Mouse (Mus musculus) CD4-positive naive resting alpha-beta T cell, adult 57 days (primary cell): ENCODE data around the gene Prss43. TPM values are rescaled to one million over a fixed set of nuclear protein-coding genes. Genes with fewer than 3 reads are reported as not detected.

Source experiments
- total RNA-seq: library from RNA; stranded (reverse); gene quantifications from one replicate; pipeline ENCODE4 v1.2.4, GENCODE M21; 2023

Gene Prss43
- not detected for total RNA-seq

DNA sequence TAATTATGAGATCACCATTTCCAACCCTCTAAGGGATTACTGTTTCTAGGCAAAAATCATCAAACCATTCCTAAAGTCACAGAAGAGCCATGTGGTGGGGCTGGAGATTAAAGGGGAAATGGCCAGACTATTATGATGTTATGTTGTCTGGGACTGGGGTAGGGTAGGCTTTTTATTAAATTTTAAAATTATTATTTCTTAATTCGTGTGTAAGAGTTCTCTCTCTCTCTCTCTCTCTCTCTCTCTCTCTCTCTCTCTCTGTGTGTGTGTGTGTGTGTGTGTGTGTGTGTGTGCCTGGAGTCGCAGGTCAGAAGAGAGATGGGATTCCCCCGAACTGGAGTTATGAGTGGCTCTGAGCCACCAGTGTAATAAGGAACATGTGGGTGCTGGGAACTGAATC is at the start of gene Prss43:
Gene Prss43, plus strand, starts transcription at position 301 of the 400 bp plus-strand sequence.

GRCm38 (mm10) chr9:110797866-110798265 is 28.6 kb upstream of the Prss43 start, which contains the start of gene Prss42:
Gene Prss42, plus strand, starts transcription at chr9:110798166.

GRCm38 (mm10) chr9:110813789-110814188 is 12.7 kb upstream of the Prss43 start, which contains the start of gene Prss44:
Gene Prss44, plus strand, starts transcription at chr9:110813994.

DNA sequence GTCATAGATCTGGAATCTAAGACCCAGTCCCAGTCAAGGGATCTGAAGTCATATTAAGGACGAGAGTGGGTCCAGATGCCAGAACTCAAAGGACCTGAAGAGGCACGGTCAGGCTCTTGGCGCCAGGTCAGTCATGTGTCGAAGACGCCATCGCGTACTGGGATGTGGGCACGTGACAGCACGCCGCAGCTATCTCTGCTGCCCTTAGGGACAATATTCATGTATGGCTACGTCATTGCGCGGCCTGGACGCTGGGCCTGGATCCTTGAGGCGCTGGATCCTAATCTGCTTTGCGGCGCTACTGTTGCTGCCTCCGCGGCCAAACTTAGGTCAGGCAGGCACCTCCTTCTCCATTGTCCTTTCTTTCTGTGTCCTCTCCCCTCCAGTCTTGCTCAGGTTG is 7.9 kb downstream of the Prss43 start, which contains the start of gene Prss45:
Gene Prss45, plus strand, starts transcription at position 178 of the 400 bp plus-strand sequence.

DNA sequence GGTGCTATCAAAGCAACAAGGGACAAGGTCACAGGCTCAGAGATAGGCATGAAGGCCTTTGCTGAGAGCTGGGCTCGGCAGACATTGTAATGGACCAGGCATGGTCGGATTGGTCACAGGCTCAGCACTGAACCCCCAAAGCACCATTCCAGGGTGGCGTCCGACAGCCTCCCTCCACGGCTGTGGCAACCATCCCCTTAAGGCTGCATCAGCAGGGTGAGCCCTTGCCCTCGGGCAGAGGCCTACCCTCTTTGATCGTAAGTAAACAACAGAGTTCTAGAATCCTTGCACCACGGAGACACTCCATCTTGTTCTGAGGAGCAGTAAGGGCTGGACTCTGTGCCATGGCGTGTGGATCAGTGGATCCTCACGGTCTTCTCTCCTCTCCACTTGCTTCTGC is 17.7 kb downstream of the Prss43 start, which contains the start of gene Prss46:
Gene Prss46, plus strand, starts transcription at position 301 of the 400 bp plus-strand sequence.

DNA sequence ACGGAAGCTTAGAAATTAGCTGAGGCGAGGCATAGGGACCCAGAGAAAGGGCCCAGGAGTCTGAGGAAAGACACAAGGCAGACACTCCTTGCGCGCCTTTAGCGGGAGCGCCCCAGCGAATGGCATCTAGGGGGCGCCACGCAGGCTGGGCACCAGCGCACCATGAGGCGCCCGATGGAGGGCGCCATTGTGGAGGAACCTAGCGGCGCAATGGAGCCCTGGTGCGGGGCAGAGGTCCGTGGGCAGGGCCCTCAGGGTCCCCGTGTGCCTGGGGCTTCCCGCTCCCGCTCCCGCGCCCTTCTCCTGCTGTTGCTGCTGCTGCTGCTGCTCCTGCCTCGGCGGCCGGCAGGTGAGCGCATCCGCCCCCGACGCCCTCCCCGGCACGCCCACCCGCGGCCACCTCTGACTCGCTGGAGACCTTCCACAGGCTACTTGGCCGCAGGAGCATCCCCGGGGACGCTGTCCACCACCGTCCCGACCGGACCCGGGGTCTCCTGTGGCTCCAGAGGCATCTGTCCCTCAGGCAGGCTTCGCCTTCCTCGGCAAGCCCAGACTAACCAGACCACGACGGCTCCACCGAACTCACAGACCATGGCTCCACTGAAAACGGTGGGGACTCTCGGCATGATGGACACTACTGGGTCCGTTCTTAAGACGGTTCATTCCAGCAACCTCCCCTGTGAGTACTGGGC is 31.4 kb downstream of the Prss43 start, which contains the start of gene Prss50:
Gene Prss50, plus strand, starts transcription at position 187 of the 692 bp plus-strand sequence.

DNA sequence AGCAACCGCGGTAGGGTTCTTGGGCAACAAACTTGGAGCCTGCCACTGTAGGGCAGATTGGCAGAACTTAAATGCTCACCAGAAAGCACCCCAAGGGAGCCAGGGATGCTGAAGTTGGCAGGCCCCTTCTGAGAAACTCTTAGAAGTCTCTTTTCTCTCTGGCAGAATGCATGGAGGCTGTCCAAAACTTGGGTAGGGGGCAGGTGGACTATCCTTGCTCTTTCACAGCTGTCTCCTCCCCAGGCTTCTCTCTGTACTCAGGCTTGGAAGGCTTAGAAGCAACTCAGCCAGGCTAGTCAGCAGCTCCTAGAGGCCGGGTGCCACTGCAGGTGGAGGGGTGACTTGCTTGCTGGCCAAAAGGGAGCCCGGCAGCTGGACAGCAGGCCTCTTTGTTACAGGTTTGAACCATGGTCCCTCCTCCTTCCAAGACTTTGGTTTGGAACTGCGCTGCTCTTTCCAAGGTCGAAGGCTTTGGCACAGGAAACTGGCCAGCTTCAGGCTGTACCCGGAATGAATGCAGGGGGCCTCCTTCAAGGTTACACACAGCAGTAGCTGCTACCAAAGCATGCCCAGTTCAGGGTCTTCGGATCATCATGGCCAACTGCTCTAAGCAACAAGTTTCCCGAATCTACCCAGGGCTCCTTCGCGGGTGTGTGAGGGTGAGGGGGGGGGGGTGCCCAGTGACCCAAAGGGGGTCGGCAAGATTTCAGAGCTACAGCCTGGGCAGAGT is 52.9 kb downstream of the Prss43 start, which contains the start of gene Als2cl:
Gene Als2cl, plus strand, starts transcription at position 680 of the 730 bp plus-strand sequence.

GRCm38 (mm10) chr9:110879998-110880561 is 53.6 kb downstream of the Prss43 start, which contains the start of gene Tmie:
Gene Tmie, minus strand, starts transcription at chr9:110880113.

Other genes starting within 250 kb of the Prss43 start
- gene Nradd, start 202.2 kb upstream of the Prss43 start, total RNA-seq, result 5.7 TPM
- 81.3 TPM for gene Nbeal2, start 172.5 kb upstream of the Prss43 start, total RNA-seq
- 83.5 TPM for gene Ccdc12, start 170.2 kb upstream of the Prss43 start, total RNA-seq
- gene Myl3, start 84.8 kb upstream of the Prss43 start, total RNA-seq, result not detected
- gene Pth1r, start 79.5 kb upstream of the Prss43 start, total RNA-seq, result not detected
- not detected for gene Prss42, start 28.5 kb upstream of the Prss43 start, total RNA-seq
- gene Prss44, start 12.7 kb upstream of the Prss43 start, total RNA-seq, result not detected
- not detected for gene Prss45, start 7.9 kb downstream of the Prss43 start, total RNA-seq
- not detected for gene Prss46, start 17.8 kb downstream of the Prss43 start, total RNA-seq
- not detected for gene Prss50, start 31.3 kb downstream of the Prss43 start, total RNA-seq
- 526 TPM for gene Als2cl, start 53.2 kb downstream of the Prss43 start, total RNA-seq
- gene Tmie, start 53.4 kb downstream of the Prss43 start, total RNA-seq, result 29.7 TPM
- gene Fam240a, start 90.2 kb downstream of the Prss43 start, total RNA-seq, result 4.1 TPM
- 1.3 TPM for gene Tdgf1, start 119.5 kb downstream of the Prss43 start, total RNA-seq
- gene Lrrc2, start 124.9 kb downstream of the Prss43 start, total RNA-seq, result 0.27 TPM
- not detected for gene Rtp3, start 163.9 kb downstream of the Prss43 start, total RNA-seq
- 4.3 TPM for gene Ltf, start 192.6 kb downstream of the Prss43 start, total RNA-seq
- gene Ccrl2, start 230.8 kb downstream of the Prss43 start, total RNA-seq, result 4.1 TPM